Mouse (Mus musculus) forebrain, postnatal 0 days (tissue): ENCODE measurements at regions not wholly inside any gene's neighbourhood (a gene's known extent, or its start where the extent isn't known, plus 50 kb on each side); places are given as distances from the start of the nearest gene placed in this dataset.

Experiments
- ATAC-seq: fragments of 200-750 bp; cut with Nextera tagmentation; 2 replicates; pipeline ENCODE4 v1.8.0; 2017; ENCODE audit warnings: mild to moderate bottlenecking, moderate library complexity
- DNase-seq: peaks from one replicate; pipeline ENCODE4 v3.0.0-alpha.2; 2015
- H3K27ac ChIP-seq: fragments of 300-500 bp; sonication (generic); 2 replicates; pipeline ENCODE4 v1.5.1; 2014; ENCODE audit warnings: low read depth, mild to moderate bottlenecking, antibody characterized with exemption, low read length, moderate library complexity, mixed read lengths
- H3K27me3 ChIP-seq: fragments of 300-500 bp; sonication (generic); 2 replicates; pipeline ENCODE4 v1.6.1; 2014; ENCODE audit warnings: mild to moderate bottlenecking, low read length, mixed read lengths; ENCODE audit not compliant: insufficient read depth
- H3K36me3 ChIP-seq: fragments of 300-500 bp; sonication (generic); 2 replicates; pipeline ENCODE4 v1.6.1; 2014; ENCODE audit warnings: mild to moderate bottlenecking, moderate library complexity; ENCODE audit not compliant: insufficient read depth
- H3K4me1 ChIP-seq: fragments of 300-500 bp; sonication (generic); 2 replicates; pipeline ENCODE4 v1.6.1; 2014; ENCODE audit warnings: antibody characterized with exemption; ENCODE audit not compliant: insufficient read depth
- H3K4me2 ChIP-seq: fragments of 300-500 bp; sonication (generic); 2 replicates; pipeline ENCODE4 v1.6.1; 2014; ENCODE audit warnings: low read depth, mild to moderate bottlenecking, moderate library complexity
- H3K4me3 ChIP-seq: fragments of 300-500 bp; sonication (generic); 2 replicates; pipeline ENCODE4 v1.5.1; 2014; ENCODE audit warnings: low read depth, low read length, mixed read lengths
- H3K9ac ChIP-seq: fragments of 300-500 bp; sonication (generic); 2 replicates; pipeline ENCODE4 v1.6.1; 2014; ENCODE audit warnings: mild to moderate bottlenecking
- H3K9me3 ChIP-seq: fragments of 300-500 bp; sonication (generic); 2 replicates; pipeline ENCODE4 v1.6.1; 2016; ENCODE audit warnings: low read length
- CTCF ChIP-seq: sonication (generic); IDR thresholded peaks from 2 replicates; pipeline ENCODE4 v1.5.1; 2016; ENCODE audit warnings: antibody characterized with exemption, control low read depth, low read depth
- WGBS: fragments of 180-500 bp; shearing (Covaris S2); extraction: QIAGEN DNeasy Blood & Tissue Kit; methylation state at CpG from one replicate; pipeline ENCODE4 v1.1.7; 2014; 5-methylcytosine and 5-hydroxymethylcytosine counted together

GRCm38 (mm10) chr15:36427334-36427733, 580.2 kb downstream of the Zfp706 start:
- WGBS, result 53% methylated on average over 4 of the region's 4 CpGs

GRCm38 (mm10) chr15:36425902-36426301, 581.7 kb downstream of the Zfp706 start:
- WGBS, result 63% methylated on average over 8 of the region's 8 CpGs
- no peaks in the 10 kb centered on the region for H3K9me3 ChIP-seq
- H3K4me1 ChIP-seq, result no peaks in the 10 kb centered on the region
- H3K4me2 ChIP-seq, result no peak overlapping the region
- no peak overlapping the region for H3K27ac ChIP-seq
- DNase-seq (peak; percentile 39), ATAC-seq (peak; percentile 71)
- H3K36me3 ChIP-seq, result no peaks in the 10 kb centered on the region
- no peaks in the 10 kb centered on the region for H3K27me3 ChIP-seq
- no peak overlapping the region for H3K9ac ChIP-seq
- H3K4me3 ChIP-seq, result no peak overlapping the region
- TF ChIP-seq CTCF, result no peak

More at GRCm38 (mm10) chr15:36427334-36427733, 580.2 kb downstream of the Zfp706 start:
- Histone ChIP-seq H3K4me3 (no peak overlapping the region), H3K27ac (no peak overlapping the region), H3K4me2 (no peak overlapping the region), H3K9me3 (no peaks in the 10 kb centered on the region), H3K9ac (no peak overlapping the region), H3K4me1 (no peaks in the 10 kb centered on the region), H3K27me3 (no peaks in the 10 kb centered on the region), H3K36me3 (no peaks in the 10 kb centered on the region)
- ATAC-seq, result no peak
- no peak for TF ChIP-seq CTCF
- no peak for DNase-seq

GRCm38 (mm10) chr15:36424047-36424446, 583.5 kb downstream of the Zfp706 start:
- no peak overlapping the region for H3K9ac ChIP-seq
- no peaks in the 10 kb centered on the region for H3K27me3 ChIP-seq
- no peak overlapping the region for H3K4me2 ChIP-seq
- 79% methylated on average over 8 of the region's 8 CpGs for WGBS
- no peak overlapping the region for H3K27ac ChIP-seq
- H3K9me3 ChIP-seq, result no peaks in the 10 kb centered on the region
- TF ChIP-seq CTCF, result no peak
- ATAC-seq, result no peak
- DNase-seq, result no peak
- no peaks in the 10 kb centered on the region for H3K4me1 ChIP-seq
- H3K36me3 ChIP-seq, result no peaks in the 10 kb centered on the region
- H3K4me3 ChIP-seq, result no peak overlapping the region

GRCm38 (mm10) chr15:36422781-36423180, 584.8 kb downstream of the Zfp706 start:
- Histone ChIP-seq H3K27ac (no peak overlapping the region), H3K9me3 (no peaks in the 10 kb centered on the region), H3K4me2 (no peak overlapping the region), H3K27me3 (no peaks in the 10 kb centered on the region), H3K4me1 (no peaks in the 10 kb centered on the region), H3K9ac (no peak overlapping the region), H3K4me3 (no peak overlapping the region), H3K36me3 (no peaks in the 10 kb centered on the region)
- WGBS, result 87% methylated on average over 3 of the region's 3 CpGs
- no peak for TF ChIP-seq CTCF
- no peak for ATAC-seq
- no peak for DNase-seq

- Histone ChIP-seq H3K4me3 (no peak overlapping the region), H3K27ac (no peak overlapping the region), H3K9ac (no peak overlapping the region), H3K27me3 (no peaks in the 10 kb centered on the region), H3K9me3 (no peaks in the 10 kb centered on the region), H3K4me1 (no peaks in the 10 kb centered on the region), H3K4me2 (no peak overlapping the region), H3K36me3 (no peaks in the 10 kb centered on the region)
- DNase-seq, result no peak
- no peak for ATAC-seq
- TF ChIP-seq CTCF, result no peak
- WGBS, result 85% methylated on average over 7 of the region's 7 CpGs
Observed at GRCm38 (mm10) chr15:36419943-36420480, 587.6 kb downstream of the Zfp706 start.

- DNase-seq, result no peak
- H3K9me3 ChIP-seq, result no peaks in the 10 kb centered on the region
- no peaks in the 10 kb centered on the region for H3K4me1 ChIP-seq
- H3K4me3 ChIP-seq, result no peak overlapping the region
- H3K9ac ChIP-seq, result no peak overlapping the region
- H3K36me3 ChIP-seq, result no peaks in the 10 kb centered on the region
- H3K27me3 ChIP-seq, result no peaks in the 10 kb centered on the region
- ATAC-seq, result peak; percentile 42; the same call in 1 of the 2 replicates
- no peak overlapping the region for H3K27ac ChIP-seq
- 55% methylated on average over 3 of the region's 3 CpGs for WGBS
- TF ChIP-seq CTCF, result no peak
- H3K4me2 ChIP-seq, result no peak overlapping the region
Observed at GRCm38 (mm10) chr15:36417426-36417825, 590.1 kb downstream of the Zfp706 start.

- H3K27ac ChIP-seq, result no peak overlapping the region
- ATAC-seq (no peak), DNase-seq (no peak)
- no peaks in the 10 kb centered on the region for H3K27me3 ChIP-seq
- H3K9ac ChIP-seq, result no peak overlapping the region
- H3K4me1 ChIP-seq, result no peaks in the 10 kb centered on the region
- no peaks in the 10 kb centered on the region for H3K36me3 ChIP-seq
- no peak for TF ChIP-seq CTCF
- 83% methylated on average over 5 of the region's 5 CpGs for WGBS
- H3K4me3 ChIP-seq, result no peak overlapping the region
- no peaks in the 10 kb centered on the region for H3K9me3 ChIP-seq
- H3K4me2 ChIP-seq, result no peak overlapping the region
Observed at GRCm38 (mm10) chr15:36415552-36416249, 591.9 kb downstream of the Zfp706 start.
